Mouse (Mus musculus): ENCODE results near the gene Wnt4. TPM values are rescaled to one million over a fixed set of nuclear protein-coding genes. Genes with fewer than 3 reads are reported as not detected.
A peak's percentile ranks its signal among the peaks of the same experiment; 100 is the strongest.

Wnt4 gene
- polyA plus RNA-seq, 1 experiment from 2014 or later = 3.9 TPM

DNA sequence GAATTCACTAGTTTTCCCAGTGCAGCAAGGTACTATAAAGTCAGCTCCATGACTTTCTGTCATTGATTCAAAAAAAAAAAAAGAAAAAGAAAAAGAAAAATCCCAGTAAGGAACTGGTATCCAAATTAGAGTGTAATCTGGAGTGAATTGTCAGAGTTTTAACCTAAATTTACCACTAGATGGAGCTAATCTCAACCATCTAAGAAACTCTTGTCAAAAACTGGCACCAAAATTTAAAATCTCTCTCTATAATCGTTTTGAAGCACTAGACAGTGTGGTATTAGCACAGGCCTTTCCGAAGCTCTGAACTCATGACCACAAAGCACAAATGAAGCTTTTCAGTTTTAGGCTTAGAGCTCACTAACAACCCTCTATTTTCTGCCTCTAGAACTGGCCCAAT is 36.2 kb downstream of the Wnt4 start:
- WGBS = 54% methylated on average over 2 of the region's 2 CpGs
- Histone ChIP-seq H3K4me3 (no peak overlapping the region), H3K4me1 (no peaks in the 10 kb centered on the region), H3K36me3 (peaks cover 16% of the 10 kb centered on the region; the same call in 1 of the 2 replicates), H3K9ac (no peak overlapping the region), H3K27me3 (no peaks in the 10 kb centered on the region), H3K4me2 (replicated peaks) (no peak overlapping the region), H3K27ac (no peak overlapping the region), H3K9me3 (no peaks in the 10 kb centered on the region)
- ATAC-seq (ENCODE audit: insufficient number of reproducible peaks, insufficient read depth, low FRiP score, low TSS enrichment) = no peak

DNA sequence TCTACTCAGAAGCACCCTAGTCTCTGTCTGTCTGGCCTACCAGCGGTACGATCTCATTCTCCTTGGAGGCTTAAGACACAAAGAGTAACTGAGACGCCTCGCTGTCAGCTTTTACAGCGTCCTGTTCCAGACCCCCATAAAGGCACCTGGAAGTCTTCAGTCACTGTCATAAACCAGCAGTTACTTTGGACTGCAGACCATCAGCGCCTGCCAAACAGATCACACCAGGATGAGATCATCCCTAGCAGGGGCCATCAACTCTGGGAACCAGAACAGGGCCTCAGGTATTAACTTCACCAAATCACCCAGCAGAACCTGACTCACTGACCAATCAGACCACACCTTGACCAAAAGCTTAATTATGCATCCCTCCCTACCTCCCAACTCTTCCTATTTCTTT is 37.3 kb downstream of the Wnt4 start:
- no peaks in the 10 kb centered on the region for H3K9me3 ChIP-seq
- H3K4me1 ChIP-seq = no peaks in the 10 kb centered on the region
- H3K4me3 ChIP-seq = no peak overlapping the region
- 62% methylated on average over 6 of the region's 6 CpGs for WGBS
- no peaks in the 10 kb centered on the region for H3K27me3 ChIP-seq
- no peak overlapping the region for H3K27ac ChIP-seq
- no peak overlapping the region for H3K4me2 ChIP-seq (replicated peaks)
- peak; percentile 23; the same call in 1 of the 2 replicates for ATAC-seq (ENCODE audit: insufficient number of reproducible peaks, insufficient read depth, low FRiP score, low TSS enrichment)
- H3K36me3 ChIP-seq = peaks cover 24% of the 10 kb centered on the region
- no peak overlapping the region for H3K9ac ChIP-seq

DNA sequence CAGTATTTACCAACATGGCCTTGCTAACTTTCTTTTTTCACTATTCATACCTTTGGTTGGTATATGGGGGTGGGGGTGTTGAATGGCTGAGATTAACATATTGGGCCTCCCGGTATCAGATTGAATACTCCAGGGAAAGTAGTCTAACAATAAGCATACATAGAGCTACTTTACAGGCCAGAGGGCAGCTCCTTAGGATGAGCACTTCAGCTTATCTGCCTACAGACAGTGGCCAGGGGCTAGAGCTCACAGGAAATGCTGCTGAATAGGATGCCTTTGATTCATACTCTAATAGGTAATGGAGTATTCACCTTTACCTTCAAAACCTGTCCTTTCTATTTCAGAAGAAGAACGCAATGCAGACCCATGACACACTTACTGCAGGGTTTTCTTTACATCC is 37.8 kb downstream of the Wnt4 start:
- Histone ChIP-seq H3K9ac (no peak overlapping the region), H3K4me1 (no peaks in the 10 kb centered on the region), H3K27me3 (no peaks in the 10 kb centered on the region), H3K9me3 (no peaks in the 10 kb centered on the region), H3K27ac (no peak overlapping the region), H3K4me2 (replicated peaks) (no peak overlapping the region), H3K4me3 (no peak overlapping the region), H3K36me3 (peaks cover 29% of the 10 kb centered on the region)
- WGBS = 91% methylated on average over 2 of the region's 2 CpGs
- ATAC-seq (ENCODE audit: insufficient number of reproducible peaks, insufficient read depth, low FRiP score, low TSS enrichment) = no peak

DNA sequence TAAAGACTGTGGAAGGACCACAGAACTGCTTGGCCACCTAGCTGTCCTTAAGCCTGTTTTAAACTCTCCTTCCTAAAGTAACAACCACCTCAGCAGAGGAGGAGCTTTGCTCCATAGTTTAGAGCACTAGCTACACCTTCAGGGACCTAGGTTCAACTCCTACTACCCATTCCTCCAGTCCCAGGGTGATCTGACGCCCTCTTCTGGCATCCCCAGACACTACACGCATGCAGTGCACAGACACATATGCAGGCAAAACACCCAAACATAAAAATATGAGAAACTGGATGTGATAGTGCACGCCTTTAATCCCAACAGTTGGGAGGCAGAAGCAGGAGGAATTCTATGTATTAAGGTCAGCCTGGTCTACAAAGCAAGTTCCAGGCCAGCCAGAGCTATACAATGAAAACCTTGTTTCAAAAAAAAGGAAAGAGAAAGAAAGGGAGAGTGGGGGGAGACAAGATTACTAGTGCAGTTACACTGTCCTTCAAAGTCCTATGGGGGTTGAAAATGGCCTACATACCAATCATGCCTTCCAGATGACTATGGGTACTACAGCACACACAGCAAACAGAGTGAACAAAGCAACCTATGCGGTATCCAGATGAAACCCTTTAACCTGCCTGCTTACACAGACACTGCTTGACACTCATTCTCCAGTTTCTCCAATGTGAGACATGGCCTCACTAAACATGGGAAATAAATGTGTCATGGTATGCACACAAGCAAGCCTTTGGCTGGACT is 38.9 kb downstream of the Wnt4 start:
- peaks cover 34% of the 10 kb centered on the region for H3K36me3 ChIP-seq
- no peaks in the 10 kb centered on the region for H3K27me3 ChIP-seq
- WGBS = 81% methylated on average over 4 of the region's 4 CpGs
- 0 out of 2 replicates have a peak overlapping the region, but pooled peaks have one; percentile 9 for H3K27ac ChIP-seq
- no peak overlapping the region for H3K9ac ChIP-seq
- no peaks in the 10 kb centered on the region for H3K9me3 ChIP-seq
- no peak for ATAC-seq (ENCODE audit: insufficient number of reproducible peaks, insufficient read depth, low FRiP score, low TSS enrichment)
- no peak overlapping the region for H3K4me2 ChIP-seq (replicated peaks)
- no peak overlapping the region for H3K4me3 ChIP-seq
- H3K4me1 ChIP-seq = no peaks in the 10 kb centered on the region

DNA sequence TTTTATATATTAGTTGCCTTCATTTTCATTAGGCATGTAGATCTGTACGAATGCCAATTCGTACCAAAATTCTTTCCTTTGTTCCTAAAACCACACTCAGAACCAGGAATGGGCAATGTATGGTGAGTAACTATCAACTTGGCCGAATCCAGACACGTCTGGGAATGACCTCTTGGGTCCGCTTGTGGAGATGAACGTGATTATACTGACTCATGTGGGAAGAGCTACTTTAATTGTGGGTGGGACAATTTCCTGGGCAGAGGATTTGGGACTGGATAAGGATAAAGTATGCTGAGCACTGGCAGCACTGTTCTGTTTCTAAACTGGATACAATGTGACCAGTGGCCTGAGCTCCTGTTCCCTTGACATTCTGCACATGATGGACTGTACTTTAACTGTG is 47.6 kb downstream of the Wnt4 start:
- H3K9ac ChIP-seq = no peak overlapping the region
- H3K4me1 ChIP-seq = no peaks in the 10 kb centered on the region
- no peak overlapping the region for H3K27ac ChIP-seq
- peaks cover 63% of the 10 kb centered on the region for H3K36me3 ChIP-seq
- no peaks in the 10 kb centered on the region for H3K27me3 ChIP-seq
- no peaks in the 10 kb centered on the region for H3K9me3 ChIP-seq
- no peak overlapping the region for H3K4me2 ChIP-seq (replicated peaks)
- no peak overlapping the region for H3K4me3 ChIP-seq
- 87% methylated on average over 6 of the region's 6 CpGs for WGBS
- no peak for ATAC-seq (ENCODE audit: insufficient number of reproducible peaks, insufficient read depth, low FRiP score, low TSS enrichment)

- WGBS = 84% methylated on average over 3 of the region's 3 CpGs
- H3K27ac ChIP-seq = no peak overlapping the region
- no peak overlapping the region for H3K9ac ChIP-seq
- H3K27me3 ChIP-seq = no peaks in the 10 kb centered on the region
- H3K36me3 ChIP-seq = peaks cover 62% of the 10 kb centered on the region
- no peak overlapping the region for H3K4me3 ChIP-seq
- H3K4me1 ChIP-seq = no peaks in the 10 kb centered on the region
- ATAC-seq (ENCODE audit: insufficient number of reproducible peaks, insufficient read depth, low FRiP score, low TSS enrichment) = no peak
- no peaks in the 10 kb centered on the region for H3K9me3 ChIP-seq
- H3K4me2 ChIP-seq (replicated peaks) = no peak overlapping the region
These were observed 49.2 kb downstream of the Wnt4 start for GRCm38 (mm10) chr4:137326494-137326893.

GRCm38 (mm10) chr4:137332051-137332450 is 54.8 kb downstream of the Wnt4 start:
- no peak for ATAC-seq (ENCODE audit: insufficient number of reproducible peaks, insufficient read depth, low FRiP score, low TSS enrichment)
- H3K9me3 ChIP-seq = no peaks in the 10 kb centered on the region
- H3K4me3 ChIP-seq = no peak overlapping the region
- H3K4me2 ChIP-seq (replicated peaks) = no peak overlapping the region
- H3K9ac ChIP-seq = no peak overlapping the region
- H3K36me3 ChIP-seq = peaks cover 61% of the 10 kb centered on the region
- no peak overlapping the region for H3K27ac ChIP-seq
- no peaks in the 10 kb centered on the region for H3K4me1 ChIP-seq
- H3K27me3 ChIP-seq = no peaks in the 10 kb centered on the region

DNA sequence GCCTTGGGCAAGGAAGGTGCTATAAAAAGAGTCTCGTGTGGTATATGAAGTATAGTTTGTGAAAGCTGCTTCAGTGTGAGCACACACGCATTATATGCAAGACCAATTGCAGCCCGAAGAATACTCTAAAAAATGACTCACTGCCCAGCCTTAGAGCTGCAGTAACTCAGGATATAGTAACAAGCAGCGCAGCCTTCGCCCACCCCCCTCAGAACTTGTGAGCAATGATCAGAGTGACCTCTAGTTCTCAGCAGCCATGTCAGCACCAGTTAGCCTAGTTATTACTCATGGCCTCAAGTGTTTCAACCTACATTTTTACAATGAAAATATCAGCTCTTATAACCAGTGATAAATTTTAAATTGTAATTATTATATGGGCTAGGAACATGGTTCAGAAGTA is 59.2 kb downstream of the Wnt4 start:
- no peaks in the 10 kb centered on the region; the same call in 1 of the 2 replicates for H3K4me1 ChIP-seq
- ATAC-seq (ENCODE audit: insufficient number of reproducible peaks, insufficient read depth, low FRiP score, low TSS enrichment) = no peak
- H3K27me3 ChIP-seq = no peaks in the 10 kb centered on the region
- H3K27ac ChIP-seq = no peak overlapping the region
- H3K36me3 ChIP-seq = peaks cover 31% of the 10 kb centered on the region
- H3K4me2 ChIP-seq (replicated peaks) = no peak overlapping the region
- 90% methylated on average over 5 of the region's 5 CpGs for WGBS
- H3K9ac ChIP-seq = no peak overlapping the region
- no peak overlapping the region for H3K4me3 ChIP-seq
- H3K9me3 ChIP-seq = no peaks in the 10 kb centered on the region

- H3K4me3 ChIP-seq = no peak overlapping the region
- H3K4me2 ChIP-seq (replicated peaks) = no peak overlapping the region
- no peaks in the 10 kb centered on the region for H3K27me3 ChIP-seq
- no peaks in the 10 kb centered on the region; the same call in 1 of the 2 replicates for H3K4me1 ChIP-seq
- no peak for ATAC-seq (ENCODE audit: insufficient number of reproducible peaks, insufficient read depth, low FRiP score, low TSS enrichment)
- peaks cover 11% of the 10 kb centered on the region for H3K36me3 ChIP-seq
- H3K9ac ChIP-seq = no peak overlapping the region
- 84% methylated on average over 1 of the region's 1 CpGs for WGBS
- H3K9me3 ChIP-seq = no peaks in the 10 kb centered on the region
- no peak overlapping the region for H3K27ac ChIP-seq
These were observed 62.1 kb downstream of the Wnt4 start for GRCm38 (mm10) chr4:137339415-137339814.

- Histone ChIP-seq H3K27me3 (no peaks in the 10 kb centered on the region), H3K9me3 (no peaks in the 10 kb centered on the region), H3K36me3 (peaks cover 5% of the 10 kb centered on the region; the same call in 1 of the 2 replicates), H3K4me3 (no peak overlapping the region), H3K9ac (no peak overlapping the region), H3K4me1 (no peaks in the 10 kb centered on the region; the same call in 1 of the 2 replicates), H3K4me2 (replicated peaks) (no peak overlapping the region), H3K27ac (no peak overlapping the region)
- no peak for ATAC-seq (ENCODE audit: insufficient number of reproducible peaks, insufficient read depth, low FRiP score, low TSS enrichment)
- 88% methylated on average over 1 of the region's 1 CpGs for WGBS
These were observed 65.5 kb downstream of the Wnt4 start for GRCm38 (mm10) chr4:137342816-137343215.

DNA sequence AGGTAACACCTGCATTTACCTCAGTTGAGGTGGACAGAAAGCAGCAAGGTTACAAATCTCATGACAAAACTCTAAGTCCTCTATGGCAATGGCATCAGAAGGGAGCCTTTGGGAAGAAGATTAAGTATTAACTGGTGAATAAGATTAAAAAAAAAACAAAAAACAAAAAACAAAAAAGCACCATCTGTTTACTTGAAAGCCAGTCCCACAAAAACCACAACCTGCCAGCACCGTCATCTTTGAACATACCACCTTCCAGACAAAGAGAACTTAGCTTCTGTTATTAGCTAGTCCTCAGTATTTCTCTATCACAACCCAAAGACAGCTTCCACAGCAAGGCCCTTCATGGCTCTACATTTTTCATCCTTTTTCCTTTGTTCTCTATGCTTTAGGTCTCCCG is 67.8 kb downstream of the Wnt4 start:
- no peak overlapping the region for H3K4me3 ChIP-seq
- H3K36me3 ChIP-seq = peaks cover 5% of the 10 kb centered on the region; the same call in 1 of the 2 replicates
- no peak overlapping the region for H3K27ac ChIP-seq
- 88% methylated on average over 2 of the region's 2 CpGs for WGBS
- ATAC-seq (ENCODE audit: insufficient number of reproducible peaks, insufficient read depth, low FRiP score, low TSS enrichment) = no peak
- H3K9me3 ChIP-seq = no peaks in the 10 kb centered on the region
- no peaks in the 10 kb centered on the region for H3K4me1 ChIP-seq
- no peak overlapping the region for H3K9ac ChIP-seq
- H3K4me2 ChIP-seq (replicated peaks) = no peak overlapping the region
- H3K27me3 ChIP-seq = no peaks in the 10 kb centered on the region

DNA sequence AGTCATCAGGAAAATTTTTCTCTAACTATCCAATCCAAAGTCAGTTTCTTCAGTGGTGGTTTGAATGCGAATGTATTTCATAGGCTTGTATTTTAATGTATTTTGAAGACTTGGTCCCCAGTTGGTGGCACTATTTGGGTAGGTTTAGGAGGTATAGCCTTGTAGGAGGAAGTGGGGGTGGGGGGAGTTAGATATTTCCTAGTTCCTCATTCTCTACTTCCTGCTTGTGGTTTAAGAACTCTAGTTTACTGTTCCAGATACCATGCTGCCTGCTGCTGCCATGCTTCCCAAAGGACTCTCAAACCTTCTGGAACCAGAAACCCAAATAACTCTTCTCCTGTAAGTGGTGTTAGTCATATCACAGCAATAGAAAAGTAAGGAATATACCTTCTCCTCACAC is 68.5 kb downstream of the Wnt4 start:
- Histone ChIP-seq H3K9ac (no peak overlapping the region), H3K4me1 (no peaks in the 10 kb centered on the region), H3K27ac (no peak overlapping the region), H3K9me3 (no peaks in the 10 kb centered on the region), H3K4me3 (no peak overlapping the region), H3K4me2 (replicated peaks) (no peak overlapping the region), H3K36me3 (peaks cover 5% of the 10 kb centered on the region; the same call in 1 of the 2 replicates), H3K27me3 (no peaks in the 10 kb centered on the region)
- no peak for ATAC-seq (ENCODE audit: insufficient number of reproducible peaks, insufficient read depth, low FRiP score, low TSS enrichment)
- 100% methylated on average over 1 of the region's 1 CpGs for WGBS
